Mouse (Mus musculus) CD4-positive, CD25-positive, alpha-beta regulatory T cell, adult 2 months (primary cell): ENCODE results near the gene Psmd8.
"Not testable (repeated sequence)": the region's sequence is repeated elsewhere in the genome, so short reads cannot be mapped to it uniquely, and the experiment has no call there.

Source experiments
- DNase-seq: peaks from one replicate; pipeline ENCODE4 v3.0.0-alpha.2; 2012; ENCODE audit warnings: low read depth, low spot score

Gene Psmd8

GRCm38 (mm10) chr7:29180077-29180853 is at the start of gene Psmd8:
Psmd8 (minus strand) TSS chr7:29180701.
- peak; percentile 98 for DNase-seq

- no peak for DNase-seq
Measured at GRCm38 (mm10) chr7:29228202-29228601, 47.7 kb upstream of the Psmd8 start.

- DNase-seq, result no peak
Measured at GRCm38 (mm10) chr7:29225520-29225919, 45.0 kb upstream of the Psmd8 start.

GRCm38 (mm10) chr7:29224756-29225394 is 44.4 kb upstream of the Psmd8 start:
- DNase-seq, result peak; percentile 58

GRCm38 (mm10) chr7:29214846-29215245 is 34.3 kb upstream of the Psmd8 start:
- DNase-seq, result no peak

GRCm38 (mm10) chr7:29214236-29214635 is 33.7 kb upstream of the Psmd8 start:
- DNase-seq, result no peak

- DNase-seq, result no peak
Measured at GRCm38 (mm10) chr7:29213675-29214082, 33.2 kb upstream of the Psmd8 start, which contains the start of gene Catsperg1. Catsperg1 (minus strand) TSS chr7:29214035.

GRCm38 (mm10) chr7:29212775-29213560 is 32.5 kb upstream of the Psmd8 start:
- DNase-seq, result not testable (repeated sequence)

GRCm38 (mm10) chr7:29212199-29212765 is 31.8 kb upstream of the Psmd8 start:
- DNase-seq, result no peak

GRCm38 (mm10) chr7:29211415-29212198 is 31.1 kb upstream of the Psmd8 start:
- DNase-seq, result peak; percentile 91

- peak; percentile 71 for DNase-seq
Measured at GRCm38 (mm10) chr7:29211013-29211412, 30.5 kb upstream of the Psmd8 start.

GRCm38 (mm10) chr7:29202577-29202976 is 22.1 kb upstream of the Psmd8 start:
- DNase-seq, result no peak

GRCm38 (mm10) chr7:29194230-29194629 is 13.7 kb upstream of the Psmd8 start:
- DNase-seq, result not testable (repeated sequence)

- not testable (repeated sequence) for DNase-seq
Measured at GRCm38 (mm10) chr7:29181323-29181722, 822 bp upstream of the Psmd8 start.

GRCm38 (mm10) chr7:29180854-29181236 is 344 bp upstream of the Psmd8 start:
- no peak for DNase-seq

- DNase-seq, result peak; percentile 56
Measured at GRCm38 (mm10) chr7:29179323-29179722, 1.2 kb downstream of the Psmd8 start.

GRCm38 (mm10) chr7:29178106-29178505 is 2.4 kb downstream of the Psmd8 start:
- DNase-seq, result peak; percentile 55

GRCm38 (mm10) chr7:29172390-29173016 is 8.0 kb downstream of the Psmd8 start:
- DNase-seq, result no peak

GRCm38 (mm10) chr7:29171562-29172097 is 8.9 kb downstream of the Psmd8 start:
- no peak for DNase-seq
